Mouse (Mus musculus): Measurements from ENCODE around the gene Vps8. TPM values are rescaled to one million over a fixed set of nuclear protein-coding genes. Genes with fewer than 3 reads are reported as not detected.

Gene Vps8
- polyA plus RNA-seq, 1 experiment, result 15.3 TPM

GRCm38 (mm10) chr16:21631815-21632222 is 208.9 kb downstream of the Vps8 start:
- H3K27ac ChIP-seq (ENCODE audit: control insufficient read depth, insufficient read depth, low read length), result no peak overlapping the region
- H3K27me3 ChIP-seq (ENCODE audit: control insufficient read depth, insufficient read depth, low read length), result no peaks in the 10 kb centered on the region
- WGBS, result 21% methylated on average over 4 of the region's 4 CpGs
- no peaks in the 10 kb centered on the region for H3K36me3 ChIP-seq (ENCODE audit: control insufficient read depth, insufficient read depth, low read length)
- DNase-seq, result no peak
- TF ChIP-seq CTCF (IDR thresholded peaks at IDR 0.05; ENCODE audit: borderline replicate concordance, control insufficient read depth, extremely low read depth, insufficient read depth, low read length, poor library complexity) (no peak), POLR2A (IDR thresholded peaks at IDR 0.05; ENCODE audit: control insufficient read depth, extremely low read depth, insufficient read depth, low read length, poor library complexity) (no peak)
- no peak overlapping the region for H3K4me3 ChIP-seq (ENCODE audit: control insufficient read depth, insufficient read depth, low read length)
- peaks cover 3% of the 10 kb centered on the region; the same call in 1 of the 2 replicates for H3K4me1 ChIP-seq (replicated peaks; ENCODE audit: control insufficient read depth, insufficient read depth, low read length)

GRCm38 (mm10) chr16:21634460-21634859 is 211.5 kb downstream of the Vps8 start:
- TF ChIP-seq CTCF (IDR thresholded peaks at IDR 0.05; ENCODE audit: borderline replicate concordance, control insufficient read depth, extremely low read depth, insufficient read depth, low read length, poor library complexity) (no peak), POLR2A (IDR thresholded peaks at IDR 0.05; ENCODE audit: control insufficient read depth, extremely low read depth, insufficient read depth, low read length, poor library complexity) (no peak)
- DNase-seq, result no peak
- Histone ChIP-seq H3K27me3 (ENCODE audit: control insufficient read depth, insufficient read depth, low read length) (no peaks in the 10 kb centered on the region), H3K27ac (ENCODE audit: control insufficient read depth, insufficient read depth, low read length) (no peak overlapping the region), H3K36me3 (ENCODE audit: control insufficient read depth, insufficient read depth, low read length) (no peaks in the 10 kb centered on the region), H3K4me1 (replicated peaks; ENCODE audit: control insufficient read depth, insufficient read depth, low read length) (peaks cover 3% of the 10 kb centered on the region; the same call in 1 of the 2 replicates), H3K4me3 (ENCODE audit: control insufficient read depth, insufficient read depth, low read length) (no peak overlapping the region)

- TF ChIP-seq CTCF (IDR thresholded peaks at IDR 0.05; ENCODE audit: borderline replicate concordance, control insufficient read depth, extremely low read depth, insufficient read depth, low read length, poor library complexity), result no peak
- TF ChIP-seq POLR2A (IDR thresholded peaks at IDR 0.05; ENCODE audit: control insufficient read depth, extremely low read depth, insufficient read depth, low read length, poor library complexity), result no peak
- Histone ChIP-seq H3K27ac (ENCODE audit: control insufficient read depth, insufficient read depth, low read length) (no peak overlapping the region), H3K27me3 (ENCODE audit: control insufficient read depth, insufficient read depth, low read length) (no peaks in the 10 kb centered on the region), H3K36me3 (ENCODE audit: control insufficient read depth, insufficient read depth, low read length) (no peaks in the 10 kb centered on the region), H3K4me3 (ENCODE audit: control insufficient read depth, insufficient read depth, low read length) (no peak overlapping the region), H3K4me1 (replicated peaks; ENCODE audit: control insufficient read depth, insufficient read depth, low read length) (peaks cover 3% of the 10 kb centered on the region; the same call in 1 of the 2 replicates)
- whole genome bisulfite sequencing, result 96% methylated on average over 5 of the region's 5 CpGs
- DNase-seq, result no peak
Observed at GRCm38 (mm10) chr16:21636156-21636853, 213.4 kb downstream of the Vps8 start.

GRCm38 (mm10) chr16:21637201-21637819 is 214.4 kb downstream of the Vps8 start:
- TF ChIP-seq POLR2A (IDR thresholded peaks at IDR 0.05; ENCODE audit: control insufficient read depth, extremely low read depth, insufficient read depth, low read length, poor library complexity), result no peak
- no peak for TF ChIP-seq CTCF (IDR thresholded peaks at IDR 0.05; ENCODE audit: borderline replicate concordance, control insufficient read depth, extremely low read depth, insufficient read depth, low read length, poor library complexity)
- DNase-seq, result no peak
- no peak overlapping the region for H3K27ac ChIP-seq (ENCODE audit: control insufficient read depth, insufficient read depth, low read length)

GRCm38 (mm10) chr16:21640766-21641499 is 218.0 kb downstream of the Vps8 start:
- Histone ChIP-seq H3K27ac (ENCODE audit: control insufficient read depth, insufficient read depth, low read length) (no peak overlapping the region), H3K36me3 (ENCODE audit: control insufficient read depth, insufficient read depth, low read length) (no peaks in the 10 kb centered on the region), H3K27me3 (ENCODE audit: control insufficient read depth, insufficient read depth, low read length) (no peaks in the 10 kb centered on the region), H3K4me1 (replicated peaks; ENCODE audit: control insufficient read depth, insufficient read depth, low read length) (peaks cover 7% of the 10 kb centered on the region; the same call in 1 of the 2 replicates), H3K4me3 (ENCODE audit: control insufficient read depth, insufficient read depth, low read length) (no peak overlapping the region)
- DNase-seq, result no peak
- no peak for TF ChIP-seq CTCF (IDR thresholded peaks at IDR 0.05; ENCODE audit: borderline replicate concordance, control insufficient read depth, extremely low read depth, insufficient read depth, low read length, poor library complexity)
- TF ChIP-seq POLR2A (IDR thresholded peaks at IDR 0.05; ENCODE audit: control insufficient read depth, extremely low read depth, insufficient read depth, low read length, poor library complexity), result no peak
- WGBS, result 79% methylated on average over 7 of the region's 7 CpGs

More at GRCm38 (mm10) chr16:21637201-21637819, 214.4 kb downstream of the Vps8 start:
- H3K4me3 ChIP-seq (ENCODE audit: control insufficient read depth, insufficient read depth, low read length), result no peak overlapping the region
- peaks cover 6% of the 10 kb centered on the region; the same call in 1 of the 2 replicates for H3K4me1 ChIP-seq (replicated peaks; ENCODE audit: control insufficient read depth, insufficient read depth, low read length)
- 76% methylated on average over 11 of the region's 11 CpGs for WGBS
- H3K27me3 ChIP-seq (ENCODE audit: control insufficient read depth, insufficient read depth, low read length), result no peaks in the 10 kb centered on the region
- H3K36me3 ChIP-seq (ENCODE audit: control insufficient read depth, insufficient read depth, low read length), result no peaks in the 10 kb centered on the region

GRCm38 (mm10) chr16:21641944-21642343 is 219.0 kb downstream of the Vps8 start:
- no peaks in the 10 kb centered on the region for H3K27me3 ChIP-seq (ENCODE audit: control insufficient read depth, insufficient read depth, low read length)
- H3K4me1 ChIP-seq (replicated peaks; ENCODE audit: control insufficient read depth, insufficient read depth, low read length), result peaks cover 7% of the 10 kb centered on the region; the same call in 1 of the 2 replicates
- no peak for DNase-seq
- H3K27ac ChIP-seq (ENCODE audit: control insufficient read depth, insufficient read depth, low read length), result no peak overlapping the region
- H3K4me3 ChIP-seq (ENCODE audit: control insufficient read depth, insufficient read depth, low read length), result no peak overlapping the region
- 43% methylated on average over 3 of the region's 3 CpGs for WGBS
- H3K36me3 ChIP-seq (ENCODE audit: control insufficient read depth, insufficient read depth, low read length), result no peaks in the 10 kb centered on the region
- no peak for TF ChIP-seq CTCF (IDR thresholded peaks at IDR 0.05; ENCODE audit: borderline replicate concordance, control insufficient read depth, extremely low read depth, insufficient read depth, low read length, poor library complexity)
- TF ChIP-seq POLR2A (IDR thresholded peaks at IDR 0.05; ENCODE audit: control insufficient read depth, extremely low read depth, insufficient read depth, low read length, poor library complexity), result no peak
